ENCODE assay signal across 27 mouse cellular contexts in genomic region chr6:95960745-95961144, GRCm38 (mm10).
"Had no signal": no experiment of that assay in that cellular context is flagged by ENCODE, and none has a peak within 500 bp of the region (broad histone marks: within the 10 kb centered on the region; RNA-seq: fewer than 3 reads in every experiment).

No protein-coding gene starts in this region.

- H3K9ac ChIP-seq: heart, embryonic 13.5 days; heart, embryonic 15.5 days; hindbrain, embryonic 13.5 days; hindbrain, embryonic 15.5 days; kidney, embryonic 15.5 days; limb, embryonic 13.5 days; limb, embryonic 15.5 days; liver, embryonic 12.5 days; liver, embryonic 14.5 days had no signal

- H3K9me3 ChIP-seq: heart, embryonic 13.5 days; heart, embryonic 15.5 days; hindbrain, embryonic 13.5 days; hindbrain, embryonic 15.5 days; kidney, embryonic 15.5 days; limb, embryonic 13.5 days; limb, embryonic 15.5 days; liver, embryonic 12.5 days had no signal

- H3K27ac ChIP-seq: heart, adult 2 months; heart, embryonic 13.5 days; heart, embryonic 15.5 days; hindbrain, embryonic 13.5 days; hindbrain, embryonic 15.5 days; hindbrain, postnatal 0 days; kidney, embryonic 15.5 days; kidney, postnatal 0 days; limb, embryonic 13.5 days; limb, embryonic 15.5 days; liver, embryonic 12.5 days; liver, embryonic 14.5 days had no signal

- H3K4me1 ChIP-seq: heart, embryonic 13.5 days; heart, embryonic 15.5 days; hindbrain, embryonic 13.5 days; hindbrain, embryonic 15.5 days; kidney, embryonic 15.5 days; limb, embryonic 13.5 days; limb, embryonic 15.5 days; liver, embryonic 12.5 days had no signal

- H3K27me3 ChIP-seq: heart, embryonic 13.5 days; heart, embryonic 15.5 days; hindbrain, embryonic 13.5 days; hindbrain, embryonic 15.5 days; kidney, embryonic 15.5 days; limb, embryonic 13.5 days; limb, embryonic 15.5 days; liver, embryonic 12.5 days had no signal

- H3K36me3 ChIP-seq: heart, embryonic 13.5 days; heart, embryonic 15.5 days; hindbrain, embryonic 13.5 days; hindbrain, embryonic 15.5 days; kidney, embryonic 15.5 days; limb, embryonic 13.5 days; limb, embryonic 15.5 days; liver, embryonic 12.5 days had no signal

- ATAC-seq: hindbrain, postnatal 0 days; intestine, embryonic 16.5 days; liver, embryonic 12.5 days had no signal

- H3K4me2 ChIP-seq: heart, embryonic 11.5 days; heart, embryonic 13.5 days; heart, embryonic 15.5 days; hindbrain, embryonic 13.5 days; hindbrain, embryonic 15.5 days; kidney, embryonic 15.5 days; limb, embryonic 13.5 days; limb, embryonic 15.5 days; liver, embryonic 12.5 days had no signal

- DNase-seq: gastrocnemius, postnatal 14 days; gastrocnemius, postnatal 36 days; heart, adult 11 months; heart, adult 2 months; heart, postnatal 14 days; heart, postnatal 36 days; kidney, adult 11 months; kidney, adult 2 months; kidney, adult 9 months; kidney, postnatal 14 days; kidney, postnatal 36 days; layer of hippocampus, adult 9-11 months; layer of hippocampus, postnatal 36 days; left cerebral cortex, postnatal 4 days had no signal

- H3K4me3 ChIP-seq: heart, adult 2 months; heart, embryonic 13.5 days; heart, embryonic 15.5 days; hindbrain, embryonic 13.5 days; hindbrain, embryonic 15.5 days; kidney, embryonic 15.5 days; limb, embryonic 13.5 days; limb, embryonic 15.5 days; liver, embryonic 12.5 days had no signal
